Mouse (Mus musculus) brown adipose tissue, adult 24 weeks (tissue): ENCODE data around the gene Zfp541. TPM values are rescaled to one million over a fixed set of nuclear protein-coding genes. Genes with fewer than 3 reads are reported as not detected.
A peak's percentile ranks its signal among the peaks of the same experiment; 100 is the strongest.

Experiments
- H3K27ac ChIP-seq: fragments of 200-500 bp; replicated peaks from 2 replicates; pipeline ENCODE4 v1.5.1; 2012; ENCODE audit warnings: low read depth, mild to moderate bottlenecking, low read length
- H3K4me1 ChIP-seq: fragments of 200-500 bp; 2 replicates; pipeline ENCODE4 v1.6.1; 2012; ENCODE audit warnings: low read length, mixed read lengths; ENCODE audit not compliant: control insufficient read depth, insufficient read depth, insufficient read length
- H3K4me3 ChIP-seq: fragments of 200-500 bp; 2 replicates; pipeline ENCODE4 v1.5.1; 2012; ENCODE audit warnings: low read depth, mild to moderate bottlenecking, low read length, moderate library complexity; ENCODE audit not compliant: insufficient read depth
- polyA plus RNA-seq: library from polyadenylated mRNA; stranded (reverse); fragments of >200 nt; gene quantifications from 2 replicates; pipeline ENCODE4 v1.2.4, GENCODE M21; 2012; ENCODE audit not compliant: missing spikeins, insufficient read depth, insufficient read length

Zfp541 gene
- polyA plus RNA-seq, 1 experiment = not detected

GRCm38 (mm10) chr7:16119569-16120261, 58.1 kb downstream of the Zfp541 start, which contains the start of gene Kptn:
TSS of gene Kptn (plus strand) at chr7:16119895.
- Histone ChIP-seq H3K27ac (peak within 1 kb of the TSS; percentile 94), H3K4me1 (no peaks in the 10 kb centered on the region), H3K4me3 (peak within 1 kb of the TSS; percentile 88)

DNA sequence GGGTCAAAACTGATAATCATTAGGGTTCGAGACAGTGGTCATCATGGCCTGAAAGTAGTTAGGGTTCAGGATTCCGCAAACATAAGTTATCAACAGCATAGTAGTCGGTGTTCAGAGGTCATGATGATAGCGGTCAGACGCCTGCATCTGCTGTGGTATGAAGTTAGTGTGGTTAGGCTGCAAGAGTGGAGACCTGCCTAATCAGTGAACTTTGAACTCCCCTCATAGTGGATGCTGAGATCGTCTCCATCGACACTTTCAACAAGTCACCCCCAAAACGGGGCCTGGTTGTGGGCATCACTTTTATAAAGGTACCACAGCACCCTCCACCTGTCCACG, 58.6 kb downstream of the Zfp541 start:
- Histone ChIP-seq H3K4me1 (no peaks in the 10 kb centered on the region), H3K27ac (peak overlapping the region; percentile 21; the same call in 1 of the 2 replicates), H3K4me3 (peak overlapping the region; percentile 88)

DNA sequence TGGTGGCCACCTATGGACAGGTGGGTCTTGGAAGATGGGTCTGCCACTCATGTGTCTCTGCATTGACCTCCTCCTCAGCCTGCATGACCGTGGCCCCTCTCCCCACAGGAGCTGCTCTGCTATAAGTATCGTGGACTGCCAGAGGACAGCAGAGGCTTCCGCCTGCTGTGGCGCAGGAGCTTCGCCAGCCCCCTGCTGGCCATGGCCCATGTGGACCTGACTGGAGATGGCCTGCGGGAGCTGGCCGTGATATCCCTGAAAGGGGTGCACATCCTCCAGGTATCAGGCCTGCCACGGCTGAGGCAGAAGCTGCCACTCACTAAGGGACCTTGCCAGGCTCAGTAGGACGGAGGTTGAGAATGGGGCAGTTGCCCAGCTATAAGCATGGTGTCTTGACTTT, 64.2 kb downstream of the Zfp541 start:
- Histone ChIP-seq H3K27ac (no peak overlapping the region), H3K4me1 (no peaks in the 10 kb centered on the region), H3K4me3 (no peak overlapping the region)

DNA sequence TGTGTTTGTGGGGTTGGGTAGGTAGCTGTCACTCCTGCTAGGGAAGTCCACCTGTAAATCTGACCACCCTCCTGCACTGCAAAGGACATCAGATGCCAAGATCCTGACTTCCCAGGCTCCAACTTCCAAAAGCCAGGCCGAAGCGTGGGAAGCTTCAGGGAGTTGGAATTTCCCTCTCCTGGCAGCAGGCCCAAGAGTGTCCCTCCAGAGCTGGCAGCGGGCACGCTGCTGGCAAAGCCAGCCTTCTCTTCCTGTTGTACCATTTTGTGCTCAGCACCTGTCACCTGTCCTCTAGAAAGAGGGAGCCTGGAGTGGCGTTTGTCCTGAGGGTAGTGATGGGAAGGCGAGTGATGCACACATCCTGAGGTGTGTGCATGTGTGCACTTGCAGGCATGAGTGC, 66.7 kb downstream of the Zfp541 start:
- Histone ChIP-seq H3K4me3 (no peak overlapping the region), H3K27ac (no peak overlapping the region), H3K4me1 (no peaks in the 10 kb centered on the region)

DNA sequence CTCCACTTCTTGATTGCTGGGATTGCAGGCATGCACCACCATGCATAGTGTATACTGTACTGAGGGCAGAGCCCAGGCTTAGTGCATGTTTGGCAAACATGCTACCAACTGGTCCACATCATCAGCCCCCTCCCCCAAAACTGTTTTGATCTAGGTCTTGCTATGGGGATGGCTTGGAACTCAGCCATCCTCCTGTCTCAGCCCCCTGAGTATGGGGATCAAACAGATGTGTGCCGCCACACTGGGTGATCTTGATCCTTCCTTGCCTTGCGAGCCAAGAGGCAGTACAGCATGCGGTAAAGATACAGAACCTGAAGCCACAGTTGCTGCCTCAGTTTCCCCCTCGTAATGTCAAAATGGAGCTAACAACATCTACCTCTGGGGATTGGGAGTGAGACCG, 67.3 kb downstream of the Zfp541 start:
- Histone ChIP-seq H3K4me3 (no peak overlapping the region), H3K27ac (no peak overlapping the region), H3K4me1 (no peaks in the 10 kb centered on the region)

GRCm38 (mm10) chr7:16129421-16129845, 67.8 kb downstream of the Zfp541 start, which contains the start of gene Slc8a2:
TSS of gene Slc8a2 (plus strand) at chr7:16129826.
- H3K27ac ChIP-seq = no peak within 1 kb of the TSS
- no peaks in the 10 kb centered on the region for H3K4me1 ChIP-seq
- peak within 1 kb of the TSS; percentile 23; the same call in 1 of the 2 replicates for H3K4me3 ChIP-seq

GRCm38 (mm10) chr7:16129846-16130691, 68.5 kb downstream of the Zfp541 start:
- H3K27ac ChIP-seq = no peak overlapping the region
- H3K4me3 ChIP-seq = peak overlapping the region; percentile 23; the same call in 1 of the 2 replicates
- no peaks in the 10 kb centered on the region for H3K4me1 ChIP-seq

- Histone ChIP-seq H3K4me1 (no peaks in the 10 kb centered on the region), H3K4me3 (no peak overlapping the region), H3K27ac (no peak overlapping the region)
These were observed 69.5 kb downstream of the Zfp541 start for GRCm38 (mm10) chr7:16130956-16131634.

GRCm38 (mm10) chr7:16132161-16132581, 70.6 kb downstream of the Zfp541 start:
- no peaks in the 10 kb centered on the region for H3K4me1 ChIP-seq
- no peak overlapping the region for H3K27ac ChIP-seq
- no peak overlapping the region for H3K4me3 ChIP-seq

DNA sequence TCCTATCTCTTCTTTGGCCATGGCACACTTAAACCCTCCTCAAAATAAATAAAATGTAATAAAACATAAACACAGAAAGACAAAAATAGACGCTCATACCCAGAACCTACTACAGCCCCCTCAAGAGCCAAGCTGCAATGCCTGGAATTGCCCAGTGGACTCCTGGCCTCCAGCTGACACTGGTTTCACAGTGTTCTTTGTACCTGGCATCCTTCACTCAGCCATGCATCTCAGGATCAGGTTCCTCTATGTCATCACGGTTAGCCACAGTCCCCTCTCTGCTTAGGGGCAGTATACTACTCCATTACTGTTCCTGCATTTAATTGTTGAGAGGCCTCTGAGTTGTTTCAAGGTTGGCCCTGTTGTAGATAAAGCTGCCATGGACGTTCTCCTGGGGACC, 71.3 kb downstream of the Zfp541 start:
- no peak overlapping the region for H3K4me3 ChIP-seq

GRCm38 (mm10) chr7:16133691-16134090, 72.1 kb downstream of the Zfp541 start:
- Histone ChIP-seq H3K27ac (no peak overlapping the region), H3K4me1 (no peaks in the 10 kb centered on the region), H3K4me3 (no peak overlapping the region)

More for the DNA sequence above, 71.3 kb downstream of the Zfp541 start:
- no peaks in the 10 kb centered on the region for H3K4me1 ChIP-seq
- H3K27ac ChIP-seq = no peak overlapping the region

GRCm38 (mm10) chr7:16134951-16135392, 73.4 kb downstream of the Zfp541 start:
- H3K4me3 ChIP-seq = no peak overlapping the region
- H3K27ac ChIP-seq = no peak overlapping the region
- no peaks in the 10 kb centered on the region for H3K4me1 ChIP-seq
